Mouse (Mus musculus): ENCODE results near the gene Tex28.

DNA sequence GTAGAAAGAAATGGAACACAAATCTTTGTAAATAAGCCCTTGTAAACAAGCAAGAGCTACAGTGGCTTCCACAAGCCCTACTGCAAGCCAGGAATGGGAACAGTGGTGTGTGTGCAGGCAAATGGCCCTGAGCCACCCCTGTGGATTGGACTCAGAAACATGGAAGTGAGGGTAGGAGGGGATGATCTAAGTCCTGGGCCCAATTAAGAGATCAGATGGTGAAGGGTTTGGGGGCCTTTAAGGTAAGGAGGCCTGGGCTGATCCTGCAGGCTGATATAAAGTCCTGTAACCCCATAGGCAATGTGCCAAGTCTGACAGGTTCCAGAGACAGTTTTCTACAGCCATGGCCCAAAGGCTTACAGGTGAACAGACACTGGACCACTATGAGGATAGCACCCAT, 40.5 kb downstream of the Tex28 start, which contains the start of gene Opn1mw:
- TF ChIP-seq CTCF (IDR thresholded peaks at IDR 0.05; ENCODE audit: low read depth) (no peak), EP300 (optimal IDR thresholded peaks at IDR 0.05) (no peak)

Data from stomach, postnatal 0 days (tissue).